9 mouse cellular contexts compared by ENCODE assay signal in genomic region chr2:38429752-38430378, GRCm38 (mm10).
DNase-seq lines count a peak whose midpoint lies in the region; ATAC-seq and TF ChIP-seq lines count a peak whose summit lies in the region.
"Had no signal": no experiment of that assay in that cellular context is flagged by ENCODE, and none has a peak within 500 bp of the region (broad histone marks: within the 10 kb centered on the region; RNA-seq: fewer than 3 reads in every experiment).

No protein-coding gene starts in this region.

- 38% methylated on average over 6 of the region's 6 CpGs for WGBS in heart, embryonic 12.5 days
- WGBS in embryonic facial prominence, embryonic 14.5 days = 39% methylated on average over 6 of the region's 6 CpGs

- TF ChIP-seq CTCF in left cerebral cortex, adult 2 months (IDR thresholded peaks at IDR 0.05) = no peak; the same call in none of the 2 replicates

- H3K9ac ChIP-seq in heart, embryonic 12.5 days = no peak overlapping the region
- no peak overlapping the region for H3K9ac ChIP-seq in embryonic facial prominence, embryonic 14.5 days (ENCODE audit: low read depth, low read length)

- H3K4me3 ChIP-seq in heart, embryonic 12.5 days = no peak overlapping the region
- no peak overlapping the region for H3K4me3 ChIP-seq in embryonic facial prominence, embryonic 14.5 days (ENCODE audit: low read depth, low read length)
- H3K4me3 ChIP-seq in left cerebral cortex, adult 2 months = no peak overlapping the region
- H3K4me3 ChIP-seq: myocyte had no signal

- no peaks in the 10 kb centered on the region for H3K9me3 ChIP-seq in heart, embryonic 12.5 days (replicated peaks)
- H3K9me3 ChIP-seq in embryonic facial prominence, embryonic 14.5 days (ENCODE audit: control insufficient read depth, low read length) = no peaks in the 10 kb centered on the region

- peaks cover 2% of the 10 kb centered on the region for H3K4me1 ChIP-seq in heart, embryonic 12.5 days (replicated peaks)
- H3K4me1 ChIP-seq in embryonic facial prominence, embryonic 14.5 days (ENCODE audit: control insufficient read depth, insufficient read depth, low read length) = no peaks in the 10 kb centered on the region; the same call in 1 of the 2 replicates

- DNase-seq in heart, adult 11 months = peak; percentile 97
- peak; percentile 63 to 67 for DNase-seq in adrenal gland, postnatal 4 days (ENCODE audit: low spot score in 2 of 2)
- DNase-seq in embryonic facial prominence, embryonic 14.5 days (ENCODE audit: low spot score) = peak; percentile 70
- DNase-seq in heart, postnatal 4 days = peak; percentile 90
- DNase-seq in left cerebral cortex, adult 2 months (ENCODE audit: extremely low spot score in 1 of 2, low spot score in 2 of 2) = peak; percentile 72 to 81
- DNase-seq in splenic B cell, adult 2 months (ENCODE audit: low read depth, low spot score) = peak; percentile 71

- intact Hi-C loops in left cerebral cortex, adult 2 months (cut with DNase I) = loop anchor here (1.0 to 5.0 kb wide), 2 partner anchors 228 to 307 kb away; no protein-coding TSS in a partner anchor

- H3K36me3 ChIP-seq in heart, embryonic 12.5 days = no peaks in the 10 kb centered on the region
- H3K36me3 ChIP-seq in embryonic facial prominence, embryonic 14.5 days (ENCODE audit: control insufficient read depth, insufficient read depth, low read length) = no peaks in the 10 kb centered on the region
- no peaks in the 10 kb centered on the region for H3K36me3 ChIP-seq in splenic B cell, adult 2 months (ENCODE audit: control insufficient read depth, insufficient read depth, low read length, poor library complexity, severe bottlenecking)

- no peak overlapping the region for H3K27ac ChIP-seq in heart, embryonic 12.5 days (ENCODE audit: poor library complexity, severe bottlenecking)
- no peak overlapping the region for H3K27ac ChIP-seq in embryonic facial prominence, embryonic 14.5 days (replicated peaks; ENCODE audit: low read depth, low read length)
- H3K27ac ChIP-seq in left cerebral cortex, adult 2 months = no peak overlapping the region

- no peaks in the 10 kb centered on the region for H3K27me3 ChIP-seq in heart, embryonic 12.5 days (replicated peaks)
- no peaks in the 10 kb centered on the region for H3K27me3 ChIP-seq in embryonic facial prominence, embryonic 14.5 days (replicated peaks; ENCODE audit: control insufficient read depth, insufficient read depth, low read length)
- H3K27me3 ChIP-seq in splenic B cell, adult 2 months (ENCODE audit: control insufficient read depth, insufficient read depth, low read length, poor library complexity, severe bottlenecking) = no peaks in the 10 kb centered on the region

- ATAC-seq in heart, embryonic 12.5 days (ENCODE audit: insufficient number of reproducible peaks, low FRiP score) = no peak; the same call in 1 of the 2 replicates
- ATAC-seq in embryonic facial prominence, embryonic 14.5 days (ENCODE audit: low read depth) = 0 out of 2 replicates have a peak, but pooled peaks have one; percentile 54
- peak; percentile 41; the same call in 1 of the 2 replicates for ATAC-seq in monocyte, adult 5-6 weeks (replicated peaks; ENCODE audit: insufficient number of reproducible peaks, low FRiP score, low TSS enrichment, poor library complexity, severe bottlenecking)

- H3K4me2 ChIP-seq in heart, embryonic 12.5 days = no peak overlapping the region
- H3K4me2 ChIP-seq in embryonic facial prominence, embryonic 14.5 days (ENCODE audit: low read depth, low read length) = no peak overlapping the region
